Mouse (Mus musculus): Measurements from ENCODE around the gene Nrxn1.

Gene Nrxn1

GRCm38 (mm10) chr17:90962904-90963531 is 129.9 kb downstream of the Nrxn1 start:
- DNase-seq (ENCODE audit: low spot score) = no peak

DNA sequence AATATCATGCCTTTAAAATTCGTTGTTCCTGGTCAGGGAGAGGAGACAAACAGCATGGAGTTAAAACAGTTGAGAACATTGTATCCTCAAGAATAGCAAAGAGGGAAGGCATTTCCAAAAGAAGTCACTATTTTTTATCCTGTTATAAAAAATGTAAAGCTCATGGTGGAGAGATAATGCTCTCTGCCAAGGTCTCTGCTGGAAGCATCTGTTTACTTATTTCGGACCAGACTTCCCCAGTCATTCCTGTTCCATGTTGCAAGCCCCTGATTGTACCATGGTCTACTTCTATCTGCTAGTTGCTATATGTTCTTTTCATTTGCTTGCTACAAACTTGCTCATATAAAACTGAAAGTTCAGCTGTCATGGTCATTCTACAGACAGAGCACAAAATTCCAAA is 137.7 kb downstream of the Nrxn1 start:
- no peak for DNase-seq (ENCODE audit: low spot score)

GRCm38 (mm10) chr17:90934929-90935328 is 157.9 kb downstream of the Nrxn1 start:
- DNase-seq (ENCODE audit: low spot score) = no peak

DNA sequence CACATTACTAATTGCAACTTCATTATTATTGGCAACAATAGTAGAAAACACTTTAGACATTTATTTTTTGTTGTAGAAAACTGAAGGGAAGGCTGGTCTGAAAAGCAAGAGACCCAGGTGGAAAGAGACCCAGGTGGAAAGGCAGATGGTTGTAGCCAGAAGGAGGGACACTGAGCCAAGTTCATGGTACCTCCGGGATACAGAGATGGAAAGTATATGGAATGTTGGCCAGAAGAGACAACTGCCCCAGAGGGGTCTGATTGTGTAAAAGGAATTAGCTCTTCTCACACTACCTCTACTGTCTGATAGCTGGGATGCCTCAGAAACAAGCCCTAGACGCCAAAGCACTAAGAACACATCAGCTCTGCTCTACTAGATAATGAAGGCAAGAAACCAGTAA is 179.6 kb downstream of the Nrxn1 start:
- no peak for DNase-seq (ENCODE audit: low spot score)

DNA sequence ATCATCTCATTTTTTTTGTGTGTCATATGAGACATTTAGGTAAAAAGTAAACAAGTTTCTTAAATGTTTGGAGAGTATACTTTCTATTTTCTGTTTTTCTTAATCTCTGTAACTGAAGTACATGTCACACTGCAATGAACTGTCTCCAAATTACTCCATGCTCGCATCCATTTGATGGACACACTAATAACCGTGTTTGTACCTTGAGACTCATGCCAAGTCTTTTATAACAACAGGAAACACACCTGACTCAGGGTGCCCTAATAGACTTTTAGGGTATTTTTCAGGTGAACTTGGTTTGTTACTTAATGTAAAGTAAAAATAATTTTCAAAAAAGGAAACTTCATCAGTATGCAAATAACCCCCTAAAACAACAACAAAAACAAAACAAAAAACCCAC is 180.1 kb downstream of the Nrxn1 start:
- no peak for DNase-seq (ENCODE audit: low spot score)

GRCm38 (mm10) chr17:90912341-90912740 is 180.5 kb downstream of the Nrxn1 start:
- DNase-seq (ENCODE audit: low spot score) = no peak

- no peak for DNase-seq (ENCODE audit: low spot score)
Observed at GRCm38 (mm10) chr17:90906118-90907093, 186.5 kb downstream of the Nrxn1 start.

DNA sequence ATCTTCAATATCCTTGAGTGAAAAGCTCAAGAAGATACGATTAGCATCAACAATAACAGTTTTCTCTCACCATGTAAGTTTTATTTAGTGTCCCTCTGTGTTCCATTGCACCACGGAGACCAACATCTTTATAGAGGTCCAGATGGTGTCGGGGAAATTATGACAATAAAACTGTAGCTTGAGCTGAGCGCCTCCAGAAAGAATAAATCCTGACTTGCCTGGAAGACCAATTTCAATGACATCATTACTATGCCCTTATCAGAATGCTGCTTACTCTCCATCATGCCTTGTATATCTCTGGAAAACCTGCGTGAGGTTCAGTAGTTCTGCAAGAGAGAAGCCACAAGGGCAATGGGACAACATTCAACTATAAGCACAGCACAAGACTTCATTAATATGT is 187.7 kb downstream of the Nrxn1 start:
- DNase-seq (ENCODE audit: low spot score) = no peak

GRCm38 (mm10) chr17:90892327-90893259 is 200.3 kb downstream of the Nrxn1 start:
- peak; percentile 67 for DNase-seq (ENCODE audit: low spot score)

- DNase-seq (ENCODE audit: low spot score) = no peak
Observed at GRCm38 (mm10) chr17:90891711-90892110, 201.2 kb downstream of the Nrxn1 start.

GRCm38 (mm10) chr17:90857225-90857624 is 235.6 kb downstream of the Nrxn1 start:
- no peak for DNase-seq (ENCODE audit: low spot score)

- DNase-seq (ENCODE audit: low spot score) = no peak
Observed at GRCm38 (mm10) chr17:90843876-90844275, 249.0 kb downstream of the Nrxn1 start.

DNA sequence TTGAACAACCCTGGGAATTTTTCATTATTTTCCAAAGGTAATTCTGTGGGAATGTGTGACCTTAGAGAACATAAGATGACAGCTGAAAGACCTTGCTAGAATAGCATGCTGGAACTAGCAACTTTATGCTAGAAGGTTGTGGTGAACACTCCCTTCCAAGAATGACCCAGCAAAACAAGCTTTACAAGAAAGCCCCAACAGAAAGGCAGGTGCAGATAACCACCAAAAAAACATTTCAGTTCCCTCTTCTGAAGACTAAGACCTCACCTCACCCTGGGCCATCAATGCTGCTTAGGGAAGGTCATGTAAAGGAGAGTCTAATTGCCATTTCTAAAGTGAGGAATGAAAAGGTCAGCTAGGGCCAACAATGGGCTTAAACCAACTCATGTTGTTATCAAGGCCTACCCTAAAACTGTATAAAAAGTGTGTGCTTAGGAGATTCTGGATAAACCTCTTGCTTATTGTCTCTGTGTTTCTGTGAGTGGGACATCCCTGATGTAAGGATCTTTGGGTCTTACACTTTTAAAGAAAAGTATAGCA is 249.7 kb downstream of the Nrxn1 start:
- no peak for DNase-seq (ENCODE audit: low spot score)

GRCm38 (mm10) chr17:90837022-90837414 is 255.9 kb downstream of the Nrxn1 start:
- DNase-seq (ENCODE audit: low spot score) = no peak

GRCm38 (mm10) chr17:90836154-90837021 is 256.5 kb downstream of the Nrxn1 start:
- DNase-seq (ENCODE audit: low spot score) = no peak

DNA sequence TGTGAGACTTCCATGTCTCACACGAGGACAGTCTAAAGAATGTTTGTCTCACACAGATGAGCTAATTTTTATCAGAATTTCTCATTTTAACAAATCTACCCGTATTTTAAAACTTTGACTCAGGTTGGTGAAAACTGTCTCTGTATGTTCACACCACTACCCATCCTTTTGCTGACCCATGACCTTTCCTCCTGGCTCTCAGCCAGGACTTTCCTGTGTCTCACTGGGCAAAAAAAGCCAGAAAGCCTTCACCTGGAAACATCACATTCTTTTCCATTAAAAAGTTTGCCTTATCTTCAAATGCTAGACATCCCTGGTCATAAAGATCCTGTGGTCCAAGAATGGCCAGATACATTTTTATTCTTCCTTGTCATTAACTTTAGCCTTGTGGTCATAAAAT is 274.5 kb downstream of the Nrxn1 start:
- no peak for DNase-seq (ENCODE audit: low spot score)

DNA sequence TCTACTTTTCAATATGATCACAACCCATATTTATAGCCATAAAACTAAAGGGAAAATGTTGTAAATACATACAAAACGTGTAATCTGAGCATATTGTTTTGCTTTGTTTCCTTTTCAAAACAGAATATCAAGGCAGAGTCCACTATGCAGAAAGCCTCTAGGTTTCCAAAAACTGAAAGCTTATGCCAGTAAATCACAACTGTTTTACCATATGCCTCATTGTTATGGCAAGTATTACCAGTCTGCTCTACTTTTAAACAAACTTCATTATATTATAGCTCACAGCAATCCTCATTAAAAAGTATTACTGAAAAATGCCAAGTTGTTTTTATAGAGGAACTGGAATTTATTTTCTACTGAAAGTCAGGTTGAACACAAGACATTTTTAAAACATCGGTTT is 275.0 kb downstream of the Nrxn1 start:
- DNase-seq (ENCODE audit: low spot score) = no peak

DNA sequence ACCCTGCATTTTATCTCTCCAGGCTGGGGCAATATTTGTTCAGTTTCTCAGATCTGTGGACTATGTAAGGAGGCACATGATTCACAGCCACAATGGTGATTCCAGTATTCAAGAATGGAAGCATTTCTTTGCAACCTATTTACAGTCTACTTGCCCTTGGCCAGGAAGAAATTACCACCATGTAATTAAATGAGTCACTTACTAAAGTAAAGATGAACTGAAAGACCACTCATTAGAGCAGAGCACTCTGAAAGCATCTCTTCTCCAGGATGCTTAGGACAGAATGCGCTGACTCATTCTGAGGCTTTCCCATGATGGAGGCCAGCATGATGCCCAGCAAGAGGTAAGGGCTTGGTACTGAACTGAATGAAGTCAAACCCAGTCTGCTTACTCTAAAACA is 277.6 kb downstream of the Nrxn1 start:
- no peak for DNase-seq (ENCODE audit: low spot score)

GRCm38 (mm10) chr17:90813760-90814159 is 279.1 kb downstream of the Nrxn1 start:
- no peak for DNase-seq (ENCODE audit: low spot score)

- no peak for DNase-seq (ENCODE audit: low spot score)
Observed at GRCm38 (mm10) chr17:90812485-90812884, 280.4 kb downstream of the Nrxn1 start.
